Mouse (Mus musculus) megakaryocyte, embryonic 14.5 days (primary cell): ENCODE measurements around the gene Sfxn1. TPM values are rescaled to one million over a fixed set of nuclear protein-coding genes. Genes with fewer than 3 reads are reported as not detected.

ENCODE experiments used
- H3K27me3 ChIP-seq: replicated peaks from 2 replicates; pipeline ENCODE3; 2012; ENCODE audit warnings: inconsistent platforms
- H3K36me3 ChIP-seq: replicated peaks from 2 replicates; pipeline ENCODE3; 2012; ENCODE audit warnings: low read length, inconsistent platforms, mixed read lengths
- H3K4me1 ChIP-seq: 2 replicates; pipeline ENCODE4 v1.6.1; 2012; ENCODE audit warnings: inconsistent platforms
- H3K4me3 ChIP-seq: replicated peaks from 2 replicates; pipeline ENCODE3; 2012; ENCODE audit warnings: moderate library complexity, mild to moderate bottlenecking, inconsistent platforms
- H3K9me3 ChIP-seq: 2 replicates; pipeline ENCODE4 v1.6.1; 2012; ENCODE audit warnings: inconsistent platforms
- FLI1 ChIP-seq: IDR thresholded peaks from 2 replicates; pipeline ENCODE4 v1.6.1; 2012; ENCODE audit warnings: low read length, inconsistent platforms, mixed read lengths
- GATA1 ChIP-seq: IDR thresholded peaks from 3 replicates; pipeline ENCODE4 v1.6.1; 2012; ENCODE audit warnings: mixed read lengths, low read length, inconsistent platforms, borderline replicate concordance
- polyA plus RNA-seq: library from polyadenylated mRNA; stranded (reverse); fragments of >175 nt; gene quantifications from 2 replicates; pipeline ENCODE4 v1.2.3, GENCODE M21; 2012; ENCODE audit warnings: low replicate concordance; ENCODE audit not compliant: insufficient read depth

Gene Sfxn1
- polyA plus RNA-seq, 1 experiment = 14.0 TPM

- Histone ChIP-seq H3K4me1 (peaks cover 30% of the 10 kb centered on the region), H3K36me3 (no peaks in the 10 kb centered on the region), H3K4me3 (no peak overlapping the region), H3K9me3 (peaks cover 8% of the 10 kb centered on the region), H3K27me3 (peaks cover 20% of the 10 kb centered on the region)
- TF ChIP-seq FLI1 = no peak
- TF ChIP-seq GATA1 = no peak
Observed at GRCm38 (mm10) chr13:54155822-54156221, 84.2 kb downstream of the Sfxn1 start.

Other genes starting within 250 kb of the Sfxn1 start
- not detected in 2 replicates for gene Drd1, start 16.2 kb upstream of the Sfxn1 start, polyA plus RNA-seq
- 0.22 TPM in 1 of 2 replicates, not detected in the other for gene Hrh2, start 120.3 kb downstream of the Sfxn1 start, polyA plus RNA-seq